Mouse (Mus musculus) E14TG2a.4 (cell line): ENCODE measurements around the gene Muc3a.
A peak's percentile ranks its signal among the peaks of the same experiment; 100 is the strongest.

Experiments
- H3K27me3 ChIP-seq: 2 replicates; pipeline ENCODE4 v1.6.1; 2014; ENCODE audit warnings: low read length, control low read depth; ENCODE audit not compliant: insufficient read depth
- H3K36me3 ChIP-seq: 2 replicates; pipeline ENCODE4 v1.6.1; 2014; ENCODE audit warnings: low read length, control low read depth; ENCODE audit not compliant: insufficient read depth
- H3K4me1 ChIP-seq: replicated peaks from 2 replicates; pipeline ENCODE4 v1.6.1; 2014; ENCODE audit warnings: low read depth, low read length, control low read depth
- H3K4me3 ChIP-seq: replicated peaks from 2 replicates; pipeline ENCODE4 v1.5.1; 2014; ENCODE audit warnings: mild to moderate bottlenecking, low read length
- H3K9me3 ChIP-seq: 2 replicates; pipeline ENCODE4 v1.6.1; 2014; ENCODE audit warnings: low read length, control low read depth
- CTCF ChIP-seq: conservative IDR thresholded peaks from 2 replicates; pipeline ENCODE4 v1.5.1; 2014; ENCODE audit warnings: low read length
- NANOG ChIP-seq: IDR thresholded peaks from 2 replicates; pipeline ENCODE4 v1.6.1; 2014; ENCODE audit warnings: borderline replicate concordance, low read length, mixed read lengths
- POU5F1 ChIP-seq: IDR thresholded peaks from 2 replicates; pipeline ENCODE4 v1.6.1; 2014; ENCODE audit warnings: low read length, borderline replicate concordance

Muc3a gene

DNA sequence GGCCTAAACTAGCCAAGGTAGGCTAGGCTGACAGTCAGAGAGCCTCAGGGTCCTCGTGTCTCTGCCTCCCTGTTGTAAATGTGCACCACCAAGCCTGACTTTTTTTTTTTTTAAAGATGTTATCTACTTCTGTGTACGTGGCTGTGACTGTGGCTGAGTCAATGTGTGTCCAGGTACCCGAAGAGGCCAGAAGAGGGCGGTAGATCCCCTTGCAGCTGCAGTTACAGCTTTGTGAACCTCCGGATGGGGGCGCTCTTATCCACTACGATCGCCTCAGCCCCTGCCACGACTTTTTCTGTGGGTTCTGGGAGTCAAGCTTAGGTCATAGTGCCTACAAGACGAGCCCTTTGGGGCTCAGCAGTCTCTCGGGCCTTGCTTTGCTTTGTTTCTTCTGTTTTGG lies 52.7 kb downstream of the Muc3a start:
- Histone ChIP-seq H3K9me3 (0 out of 2 replicates have a peak, but pooled peaks cover 3% of the 10 kb centered on the region), H3K36me3 (no peaks in the 10 kb centered on the region), H3K27me3 (peaks cover 9% of the 10 kb centered on the region), H3K4me3 (no peak overlapping the region), H3K4me1 (peaks cover 14% of the 10 kb centered on the region)
- TF ChIP-seq NANOG (no peak), POU5F1 (no peak), CTCF (peak; percentile 78)
